Mouse (Mus musculus) MEL (cell line): ENCODE measurements at regions not wholly inside any gene's neighbourhood (a gene's known extent, or its start where the extent isn't known, plus 50 kb on each side); places are given as distances from the start of the nearest gene placed in this dataset.

Source experiments
- DNase-seq: peaks from one replicate; pipeline ENCODE4 v3.0.0; 2011; ENCODE audit warnings: low read depth, low spot score
- H3K27ac ChIP-seq: 2 replicates; pipeline ENCODE4 v1.5.1; 2012; ENCODE audit warnings: low read depth, mild to moderate bottlenecking, control low read depth, low read length, moderate library complexity; ENCODE audit not compliant: control insufficient read depth
- H3K27me3 ChIP-seq, 2 experiments: fragments of 150-350 bp in 1 of 2; sonication (generic) in 1 of 2; 2 replicates each; pipeline ENCODE4 v1.6.1; 2012; ENCODE audit warnings: low read length in 2 of 2, mild to moderate bottlenecking in 2 of 2, improper control_type of control experiment in 1 of 2, moderate library complexity in 1 of 2; ENCODE audit not compliant: insufficient read depth in 2 of 2, control insufficient read depth in 1 of 2
- H3K36me3 ChIP-seq, 2 experiments: 2 replicates each; pipeline ENCODE4 v1.6.1; 2012 to 2014; ENCODE audit warnings: low read length in 2 of 2, improper control_type of control experiment in 1 of 2, inconsistent platforms in 1 of 2, mild to moderate bottlenecking in 1 of 2; ENCODE audit not compliant: insufficient read depth in 2 of 2, control insufficient read depth in 1 of 2
- H3K4me1 ChIP-seq, 2 experiments: fragments of 150-350 bp in 1 of 2; sonication (generic) in 1 of 2; 2 replicates each; pipeline ENCODE4 v1.6.1; 2012; ENCODE audit warnings: low read length in 2 of 2, improper control_type of control experiment in 1 of 2, mild to moderate bottlenecking in 1 of 2; ENCODE audit not compliant: insufficient read depth in 2 of 2, control insufficient read depth in 1 of 2
- H3K4me3 ChIP-seq, 2 experiments: fragments of 150-350 bp in 1 of 2; sonication (generic) in 1 of 2; 2 replicates each; pipeline ENCODE4 v1.5.1; 2012; ENCODE audit warnings: low read depth in 2 of 2, low read length in 2 of 2, mild to moderate bottlenecking in 2 of 2, moderate library complexity in 2 of 2, control low read depth in 1 of 2, improper control_type of control experiment in 1 of 2; ENCODE audit not compliant: control insufficient read depth in 1 of 2, insufficient read depth in 1 of 2
- H3K79me2 ChIP-seq: 2 replicates; pipeline ENCODE4 v1.6.1; 2012; ENCODE audit warnings: mild to moderate bottlenecking, low read length, moderate library complexity; ENCODE audit not compliant: control insufficient read depth, poor library complexity, insufficient read depth
- H3K9ac ChIP-seq: 2 replicates; pipeline ENCODE4 v1.6.1; 2012; ENCODE audit warnings: low read depth, mild to moderate bottlenecking, control low read depth, low read length, moderate library complexity; ENCODE audit not compliant: control insufficient read depth, poor library complexity, severe bottlenecking
- H3K9me3 ChIP-seq: fragments of 150-350 bp; sonication (generic); replicated peaks from 2 replicates; pipeline ENCODE4 v1.6.1; 2012; ENCODE audit warnings: mild to moderate bottlenecking, low read length, improper control_type of control experiment, moderate library complexity; ENCODE audit not compliant: insufficient read depth
- CHD1 ChIP-seq: IDR thresholded peaks from 2 replicates; pipeline ENCODE4 v1.6.1; 2012; ENCODE audit warnings: low read depth, mild to moderate bottlenecking, inconsistent platforms, low read length, improper control_type of control experiment
- E2F4 ChIP-seq: IDR thresholded peaks from 2 replicates; pipeline ENCODE4 v1.6.1; 2011; ENCODE audit warnings: low read depth, low read length, improper control_type of control experiment, borderline replicate concordance
- ELF1 ChIP-seq: IDR thresholded peaks from 2 replicates; pipeline ENCODE4 v1.6.1; 2014; ENCODE audit warnings: low read depth, mild to moderate bottlenecking, inconsistent platforms, low read length, improper control_type of control experiment, moderate library complexity
- ETS1 ChIP-seq: IDR thresholded peaks from 2 replicates; pipeline ENCODE4 v1.6.1; 2012; ENCODE audit warnings: low read depth, mild to moderate bottlenecking, inconsistent platforms, low read length, improper control_type of control experiment, moderate library complexity
- GATA1 ChIP-seq: IDR thresholded peaks from 2 replicates; pipeline ENCODE4 v1.6.1; 2011; ENCODE audit warnings: low read depth, low read length, improper control_type of control experiment
- JUND ChIP-seq: IDR thresholded peaks from 2 replicates; pipeline ENCODE4 v1.6.1; 2011; ENCODE audit warnings: low read depth, mild to moderate bottlenecking, improper control_type of control experiment, low read length
- MAFK ChIP-seq: IDR thresholded peaks from 2 replicates; pipeline ENCODE4 v1.6.1; 2011; ENCODE audit warnings: low read depth, mild to moderate bottlenecking, low read length, improper control_type of control experiment, borderline replicate concordance
- MAZ ChIP-seq: IDR thresholded peaks from 2 replicates; pipeline ENCODE4 v1.6.1; 2012; ENCODE audit warnings: low read depth, mild to moderate bottlenecking, inconsistent platforms, low read length, improper control_type of control experiment
- MXI1 ChIP-seq: IDR thresholded peaks from 2 replicates; pipeline ENCODE4 v1.6.1; 2011; ENCODE audit warnings: mild to moderate bottlenecking, low read depth, low read length, improper control_type of control experiment
- NRF1 ChIP-seq: IDR thresholded peaks from 2 replicates; pipeline ENCODE4 v1.6.1; 2014; ENCODE audit warnings: low read depth, mild to moderate bottlenecking, inconsistent platforms, low read length, improper control_type of control experiment, moderate library complexity; ENCODE audit not compliant: poor library complexity, insufficient read depth, severe bottlenecking
- POLR2AphosphoS2 ChIP-seq: IDR thresholded peaks from 2 replicates; pipeline ENCODE4 v1.6.1; 2011; ENCODE audit warnings: low read length, improper control_type of control experiment
- POLR2AphosphoS5 ChIP-seq: IDR thresholded peaks from 2 replicates; pipeline ENCODE4 v1.6.1; 2012; ENCODE audit warnings: low read depth, borderline replicate concordance, mild to moderate bottlenecking, inconsistent platforms, low read length, moderate library complexity, mixed read lengths
- RAD21 ChIP-seq: IDR thresholded peaks from 2 replicates; pipeline ENCODE4 v1.6.1; 2011; ENCODE audit warnings: mild to moderate bottlenecking, low read depth, low read length, improper control_type of control experiment
- RCOR1 ChIP-seq: IDR thresholded peaks from 2 replicates; pipeline ENCODE4 v1.6.1; 2012; ENCODE audit warnings: low read depth, mild to moderate bottlenecking, inconsistent platforms, low read length, improper control_type of control experiment
- UBTF ChIP-seq: IDR thresholded peaks from 2 replicates; pipeline ENCODE4 v1.6.1; 2012; ENCODE audit warnings: low read depth, mild to moderate bottlenecking, inconsistent platforms, low read length, improper control_type of control experiment, moderate library complexity, borderline replicate concordance; ENCODE audit not compliant: insufficient read depth
- USF1 ChIP-seq: IDR thresholded peaks from 2 replicates; pipeline ENCODE4 v1.6.1; 2014; ENCODE audit warnings: low read depth, mild to moderate bottlenecking, inconsistent platforms, low read length, improper control_type of control experiment, moderate library complexity
- USF2 ChIP-seq, 2 experiments: IDR thresholded peaks; 2 replicates each; pipeline ENCODE4 v1.6.1; 2011 to 2012; ENCODE audit warnings: improper control_type of control experiment in 2 of 2, low read length in 2 of 2, borderline replicate concordance in 1 of 2, inconsistent platforms in 1 of 2, low read depth in 1 of 2, mild to moderate bottlenecking in 1 of 2; ENCODE audit not compliant: insufficient read depth in 1 of 2
- ZNF384 ChIP-seq: IDR thresholded peaks from 2 replicates; pipeline ENCODE4 v1.6.1; 2012; ENCODE audit warnings: low read depth, mild to moderate bottlenecking, inconsistent platforms, low read length, improper control_type of control experiment

GRCm38 (mm10) chr12:43962551-43963120 lies 247.5 kb downstream of the Dnajb9 start:
- no peaks in the 10 kb centered on the region for H3K79me2 ChIP-seq
- no peak overlapping the region for H3K4me3 ChIP-seq
- no peak for TF ChIP-seq USF1
- TF ChIP-seq MAZ = no peak
- TF ChIP-seq POLR2AphosphoS2 = no peak
- no peak for TF ChIP-seq ZNF384
- no peak for TF ChIP-seq GATA1
- no peak for TF ChIP-seq MAFK
- TF ChIP-seq ETS1 = no peak
- TF ChIP-seq UBTF = no peak
- TF ChIP-seq JUND = no peak
- H3K9me3 ChIP-seq = no peaks in the 10 kb centered on the region
- H3K27ac ChIP-seq = no peak overlapping the region
- H3K4me1 ChIP-seq = no peaks in the 10 kb centered on the region
- no peak for DNase-seq
- H3K9ac ChIP-seq = no peak overlapping the region
- no peaks in the 10 kb centered on the region for H3K36me3 ChIP-seq
- no peaks in the 10 kb centered on the region for H3K27me3 ChIP-seq

GRCm38 (mm10) chr12:43924228-43924627 lies 285.9 kb downstream of the Dnajb9 start:
- DNase-seq = no peak
- H3K4me1 ChIP-seq = no peaks in the 10 kb centered on the region
- no peaks in the 10 kb centered on the region for H3K79me2 ChIP-seq
- no peak overlapping the region for H3K9ac ChIP-seq
- TF ChIP-seq E2F4 = no peak
- no peak for TF ChIP-seq UBTF
- TF ChIP-seq MXI1 = no peak
- TF ChIP-seq RAD21 = no peak
- TF ChIP-seq JUND = no peak
- TF ChIP-seq NRF1 = no peak
- TF ChIP-seq ETS1 = no peak
- no peak for TF ChIP-seq RCOR1
- no peak for TF ChIP-seq POLR2AphosphoS5
- TF ChIP-seq CHD1 = no peak
- no peak for TF ChIP-seq POLR2AphosphoS2
- no peak for TF ChIP-seq ELF1
- TF ChIP-seq USF2 (IDR thresholded peaks at IDR 0.05; ENCODE audit: borderline replicate concordance in 1 of 2, insufficient read depth in 1 of 2, low read depth in 1 of 2, low read length in 2 of 2) = no peak
- H3K9me3 ChIP-seq = no peaks in the 10 kb centered on the region
- H3K27me3 ChIP-seq = no peaks in the 10 kb centered on the region
- H3K27ac ChIP-seq = no peak overlapping the region
- no peaks in the 10 kb centered on the region for H3K36me3 ChIP-seq
- H3K4me3 ChIP-seq = no peak overlapping the region
